Mouse (Mus musculus) frontal cortex, postnatal 10 days (tissue): Measurements from ENCODE around the gene Rbm43.
A peak's percentile ranks its signal among the peaks of the same experiment; 100 is the strongest.

Source experiments
- DNase-seq, 2 experiments: peaks; one replicate each; pipeline ENCODE4 v3.0.0; 2022; ENCODE audit warnings: low spot score in 2 of 2, mixed read lengths in 1 of 2

The Rbm43 gene

DNA sequence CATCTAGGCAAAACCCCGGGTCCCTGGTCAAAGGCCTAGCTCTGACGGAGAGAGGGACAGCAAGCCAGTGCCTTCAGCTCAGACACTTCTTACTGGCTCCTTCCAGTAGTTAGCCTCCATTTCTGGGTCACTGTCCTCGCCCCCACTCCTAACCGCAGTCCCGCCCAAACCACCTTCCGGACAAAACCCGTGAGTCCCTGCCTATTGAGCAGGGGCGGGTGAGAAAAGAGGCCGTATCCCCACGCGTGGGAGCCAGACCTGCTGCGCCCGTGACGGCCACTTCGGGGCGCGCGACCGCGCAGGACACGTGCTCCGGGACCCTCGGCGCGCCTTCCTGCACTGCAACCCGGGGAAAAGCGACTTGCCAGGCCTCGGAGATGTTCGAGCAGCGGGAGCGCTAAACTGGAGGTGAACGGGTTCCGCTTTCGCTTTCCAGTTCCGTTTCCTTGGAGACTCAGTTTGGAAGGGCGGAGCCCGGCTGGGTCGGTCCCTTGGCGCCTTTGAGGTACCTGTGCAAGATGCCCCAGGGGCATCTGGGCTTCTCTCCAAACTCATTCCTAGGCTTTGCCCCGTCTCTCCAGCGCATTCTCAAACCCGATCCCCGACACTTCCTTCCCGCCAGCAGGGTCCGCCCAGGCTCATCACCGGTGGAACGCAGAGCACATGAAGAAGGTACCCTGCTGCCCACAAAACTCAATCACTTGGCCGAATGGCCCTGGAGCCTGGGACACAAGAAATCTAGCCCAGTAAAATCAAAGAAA, at the start of gene Rbm43:
Gene Rbm43 (minus strand): TSS at position 590 of the 761 bp plus-strand sequence.
- peak; percentile 54 to 73 for DNase-seq

DNA sequence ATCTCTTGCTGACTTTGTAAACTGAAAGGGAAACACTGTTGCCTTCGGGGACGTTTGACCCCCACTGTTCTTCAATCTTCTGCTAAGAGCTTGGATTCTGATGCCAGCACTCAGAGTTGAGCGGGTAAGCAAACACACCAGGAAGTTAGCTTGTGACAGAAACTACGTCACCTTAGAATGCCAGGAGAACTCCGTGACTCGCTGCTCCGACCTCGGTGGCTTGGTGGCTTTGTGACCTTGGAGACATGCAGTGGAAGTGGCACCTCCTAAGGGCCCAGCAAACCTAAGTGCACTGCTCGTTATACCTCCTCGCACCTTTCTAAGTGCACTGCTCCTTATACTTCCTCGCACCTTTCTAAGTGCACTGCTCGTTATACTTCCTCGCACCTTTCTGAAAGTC, 47.3 kb upstream of the Rbm43 start:
- no peak for DNase-seq

DNA sequence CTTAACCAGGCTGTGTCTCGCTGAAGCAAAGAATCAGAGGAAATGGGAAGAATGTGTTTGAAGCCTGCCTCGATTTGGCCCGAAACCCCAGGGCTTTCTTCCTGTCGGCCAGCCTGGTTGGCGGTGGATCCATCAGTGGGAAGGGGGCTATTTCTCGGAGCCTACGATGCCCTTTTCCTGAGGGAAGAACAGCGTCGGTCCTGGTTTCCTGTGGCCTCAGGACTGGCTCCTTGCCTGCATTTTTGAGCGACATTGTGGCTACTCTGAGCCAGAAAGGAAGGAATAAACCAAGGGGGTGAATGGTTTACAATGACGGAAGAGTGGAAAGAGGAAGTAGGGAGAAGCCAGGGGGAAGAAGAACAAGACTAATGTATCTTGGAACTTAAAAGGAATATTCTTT, 46.7 kb upstream of the Rbm43 start:
- DNase-seq, result no peak

DNA sequence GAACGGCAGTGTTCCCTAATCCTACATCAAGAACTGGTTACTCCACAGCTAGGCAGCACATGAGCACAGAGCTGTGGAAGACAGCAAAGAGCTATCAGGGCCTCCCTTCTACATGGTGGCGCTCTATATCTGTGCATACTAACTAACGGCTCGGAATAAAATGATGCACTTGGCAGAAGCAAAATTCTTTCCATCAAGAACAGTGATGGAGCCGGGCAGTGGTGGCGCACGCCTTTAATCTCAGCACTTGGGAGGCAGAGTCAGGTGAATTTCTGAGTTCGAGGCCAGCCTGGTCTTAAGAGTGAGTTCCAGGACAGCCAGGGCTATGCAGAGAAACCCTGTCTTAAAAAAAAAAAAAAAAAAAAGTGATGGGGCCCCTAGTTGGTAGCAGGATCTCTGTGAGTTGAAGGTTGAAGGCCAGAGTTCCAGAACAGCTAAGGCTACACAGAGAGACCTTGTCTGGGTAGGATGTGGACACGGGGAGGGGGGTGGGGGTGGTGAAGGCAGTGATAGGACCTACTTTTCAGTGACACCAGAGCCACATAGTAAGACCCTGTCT, 38.5 kb upstream of the Rbm43 start, which contains the start of gene Nmi:
Gene Nmi (minus strand): TSS at position 85 of the 559 bp plus-strand sequence.
- DNase-seq, result no peak

DNA sequence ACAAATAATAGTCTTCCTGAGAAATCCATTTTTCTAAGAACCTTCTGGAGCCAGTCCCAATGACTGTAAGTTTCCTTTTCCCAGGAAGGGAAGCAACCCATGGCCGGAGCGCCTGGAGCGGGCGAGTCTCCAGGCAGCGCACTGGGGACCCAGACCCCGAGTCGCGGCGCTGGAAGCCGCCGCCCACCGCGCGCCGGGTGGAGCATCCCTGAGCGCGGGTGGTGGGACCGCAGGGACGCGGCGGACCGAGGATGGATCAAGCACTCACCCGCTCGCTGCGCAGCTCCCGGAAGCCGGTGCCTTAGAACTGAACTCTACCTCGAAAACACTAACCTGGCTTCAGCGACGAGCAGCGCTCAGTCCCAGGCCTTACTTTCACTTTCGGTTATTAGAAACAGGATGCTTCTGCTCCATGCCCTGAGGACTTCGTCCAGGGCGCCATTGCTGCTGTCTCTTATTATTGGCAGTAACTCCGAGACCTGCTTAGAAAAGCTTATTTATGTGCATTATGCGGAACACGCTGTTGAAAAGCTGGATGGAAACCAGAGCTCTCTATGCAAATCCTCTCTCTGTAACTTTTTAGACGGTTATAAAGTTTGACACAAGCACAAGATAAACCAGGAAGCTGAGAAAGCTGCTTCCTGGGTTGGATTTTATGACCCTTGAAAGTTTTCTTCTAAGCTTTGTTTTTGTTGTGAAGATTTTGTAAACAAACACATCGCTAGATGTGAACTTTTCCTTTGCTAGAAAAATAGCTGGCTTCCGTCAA, 37.9 kb upstream of the Rbm43 start:
- DNase-seq, result peak in 1 of 2 experiments; percentile 12

DNA sequence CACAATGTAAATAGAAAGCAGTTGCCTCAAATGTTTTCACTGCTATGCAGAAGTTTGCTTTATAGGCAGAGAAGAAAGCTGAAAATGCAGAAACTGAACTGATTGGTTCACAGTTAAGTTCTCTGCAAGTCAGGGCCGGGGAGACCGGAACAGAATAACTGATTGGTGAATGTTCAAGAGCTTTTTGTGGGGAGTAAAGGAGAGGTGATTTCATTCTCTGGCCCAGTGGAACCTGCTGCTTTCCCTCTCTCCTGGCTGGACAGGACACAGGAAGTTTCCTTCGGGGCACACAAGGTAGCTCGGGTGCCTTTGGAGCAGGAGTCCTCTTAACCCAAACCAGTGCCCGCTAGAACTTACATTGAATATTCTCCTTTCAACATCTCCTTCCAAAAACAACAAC, 37.2 kb upstream of the Rbm43 start:
- DNase-seq, result no peak

DNA sequence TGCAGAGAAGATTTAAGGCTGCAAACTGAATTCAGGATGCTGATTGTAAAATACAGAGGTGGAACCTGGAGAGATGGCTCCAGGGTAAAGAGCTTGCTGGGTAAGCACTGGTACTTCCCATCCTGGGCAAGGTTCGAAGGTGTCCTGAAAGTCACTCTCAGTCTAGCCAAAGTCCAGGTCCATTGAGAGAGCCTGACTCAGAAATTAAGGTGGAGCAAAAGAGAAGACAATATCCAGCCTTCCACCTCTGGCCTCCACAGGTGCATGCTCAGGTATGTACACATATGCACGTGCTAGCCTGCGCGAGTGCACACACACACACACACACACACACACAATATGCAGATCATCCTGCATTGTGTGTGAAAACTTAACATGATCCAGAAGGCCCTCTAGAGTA, 35.9 kb upstream of the Rbm43 start:
- no peak for DNase-seq

DNA sequence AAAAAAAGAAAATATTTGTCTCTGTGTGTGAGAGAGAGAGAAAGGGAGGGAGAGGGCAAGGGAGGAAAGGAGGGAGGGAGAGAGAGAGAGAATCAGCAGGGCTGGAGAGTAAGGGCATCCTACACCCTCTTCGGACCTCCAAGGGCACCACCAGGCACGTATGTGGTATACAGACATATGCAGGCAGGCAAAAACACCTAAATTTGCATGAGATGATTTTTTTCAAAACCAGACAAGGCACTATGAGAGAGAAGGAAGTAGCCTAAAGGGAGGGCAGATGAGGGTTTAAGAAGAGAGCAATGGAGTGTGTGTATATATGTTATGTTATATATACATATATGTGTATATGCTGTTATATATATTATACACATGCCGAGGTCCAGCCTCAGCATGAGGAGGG, 32.3 kb upstream of the Rbm43 start:
- no peak for DNase-seq

DNA sequence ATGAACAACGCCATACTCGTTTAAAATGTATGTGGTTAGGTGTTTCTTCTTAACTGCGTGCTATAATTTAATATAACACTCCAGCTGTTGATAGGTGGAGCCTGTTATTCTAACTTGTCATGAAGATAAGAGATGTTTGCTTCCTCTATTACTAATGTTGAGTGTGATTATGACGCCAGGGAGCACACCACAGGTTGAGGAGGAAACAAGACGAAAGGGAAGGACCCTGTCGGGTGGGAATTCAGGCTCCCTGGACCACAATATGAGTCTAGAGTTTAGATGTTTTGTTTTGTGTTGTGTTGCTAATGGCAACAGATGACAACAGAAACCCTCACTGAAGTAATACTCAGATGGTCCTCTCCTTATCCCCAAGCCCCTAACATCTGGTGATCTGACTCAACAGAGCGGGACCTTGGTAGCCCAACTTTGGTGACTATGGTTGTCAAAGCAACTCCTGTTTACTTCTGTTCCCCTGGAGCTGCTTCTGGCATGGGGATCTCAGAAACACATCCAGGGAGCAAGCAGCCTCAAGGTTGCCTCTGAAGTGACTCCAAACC, 18.8 kb upstream of the Rbm43 start:
- DNase-seq, result no peak

DNA sequence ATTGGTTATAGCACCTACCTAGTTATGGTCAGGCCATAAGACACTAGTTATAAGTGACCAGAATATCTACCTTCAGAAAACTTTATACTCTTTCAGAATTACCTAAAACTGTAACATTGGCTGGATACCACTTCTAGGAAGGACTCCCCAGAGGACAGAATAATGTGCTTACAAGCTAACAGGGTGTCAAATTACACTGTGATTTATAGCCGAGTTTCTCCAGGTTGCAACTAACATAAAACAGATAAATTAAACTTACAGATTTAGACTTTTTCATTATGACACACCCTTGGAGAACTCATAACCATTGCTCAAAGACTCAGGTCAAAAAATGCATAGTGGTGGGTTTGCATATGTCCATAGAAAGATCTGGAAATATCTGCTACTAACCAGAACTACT, 15.9 kb upstream of the Rbm43 start:
- no peak for DNase-seq

DNA sequence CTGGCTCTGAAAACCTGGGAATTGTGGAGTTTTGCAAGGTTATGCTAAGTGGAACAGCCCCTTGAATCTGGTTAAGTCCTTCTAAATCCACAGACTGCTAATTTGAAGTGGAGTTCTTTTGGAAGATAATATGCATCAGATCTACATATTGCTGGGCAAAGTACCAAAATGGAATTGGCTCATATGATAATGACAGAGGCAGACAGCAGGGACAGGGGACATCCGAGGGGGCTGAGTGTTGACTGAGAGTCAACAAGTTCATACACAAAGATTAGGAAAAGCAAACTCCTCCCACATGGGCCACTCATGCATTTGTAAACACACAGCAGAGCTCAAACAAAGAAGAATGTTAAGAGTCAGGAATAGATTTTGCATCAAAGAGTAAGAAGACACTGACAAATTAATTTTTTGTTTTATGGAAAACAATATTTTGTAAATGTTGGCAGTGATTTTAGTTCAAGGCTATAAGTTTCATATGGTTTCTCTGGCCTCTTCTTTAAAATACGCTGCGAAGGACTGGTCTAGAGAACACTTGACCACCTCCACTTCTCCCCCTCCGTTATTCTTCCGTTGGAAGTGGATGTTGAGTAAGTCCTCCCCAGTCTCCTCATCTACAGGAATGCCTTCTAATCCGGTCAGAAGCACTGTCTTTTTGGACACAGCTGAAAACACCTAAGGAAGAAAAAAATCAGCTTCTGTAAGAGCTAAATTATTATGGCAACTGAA, 13.3 kb upstream of the Rbm43 start:
- no peak for DNase-seq

DNA sequence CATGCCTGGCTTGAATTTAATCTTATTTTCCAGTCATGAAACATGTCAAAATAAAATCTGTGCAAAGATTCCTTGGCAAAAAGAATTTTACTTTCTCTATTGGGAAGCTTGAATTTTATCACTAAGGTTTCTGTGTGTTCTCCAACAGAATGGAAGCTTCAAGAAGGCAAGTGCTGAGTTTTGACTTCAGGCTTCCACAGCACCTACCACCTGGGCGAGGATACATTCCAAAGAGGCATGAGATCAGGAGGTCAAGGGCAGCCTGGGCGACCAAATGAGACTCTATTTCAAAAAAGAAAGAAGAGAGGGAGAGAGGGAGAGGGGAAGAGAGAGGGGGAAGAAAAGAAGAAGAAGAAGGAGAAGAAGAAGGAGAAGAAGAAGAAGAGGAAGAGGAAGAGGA, 10.8 kb upstream of the Rbm43 start:
- no peak for DNase-seq

DNA sequence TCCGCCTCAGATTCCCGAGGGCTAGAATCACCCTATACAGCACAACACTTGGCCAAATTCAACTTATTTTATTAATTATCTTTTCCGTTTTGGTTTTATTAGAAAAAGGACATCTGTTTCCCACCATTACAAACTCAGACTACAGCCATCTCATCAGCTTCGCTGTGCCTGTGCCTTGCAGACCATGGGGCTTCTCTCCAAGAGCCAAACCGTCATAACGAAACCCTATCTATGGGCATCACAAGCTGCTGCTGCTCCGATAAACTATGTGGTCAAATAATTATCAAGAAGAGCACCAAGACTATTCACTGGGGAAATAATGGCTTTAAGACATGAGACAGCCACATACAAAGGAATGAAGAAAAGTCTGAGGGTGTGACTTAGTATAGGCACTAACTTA, 6.9 kb upstream of the Rbm43 start:
- no peak for DNase-seq

DNA sequence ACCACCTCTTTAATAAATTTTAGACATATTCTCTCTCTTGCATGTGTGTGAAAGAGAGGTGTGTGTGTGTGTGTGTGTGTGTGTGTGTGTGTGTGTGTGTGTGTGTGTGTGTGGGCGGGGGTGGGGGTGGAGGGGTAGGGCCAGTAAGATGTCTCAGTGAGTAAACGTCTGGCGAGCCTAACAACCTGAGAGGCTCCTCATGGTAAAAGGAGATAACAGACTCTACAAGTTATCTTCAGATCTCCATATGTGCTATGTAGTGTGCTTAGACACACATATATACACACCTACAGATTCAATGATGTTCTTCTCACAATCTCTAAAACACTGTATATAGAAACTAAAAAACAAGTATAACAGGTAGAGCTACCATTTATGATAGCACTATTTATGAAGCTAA, 3.8 kb upstream of the Rbm43 start:
- no peak for DNase-seq

DNA sequence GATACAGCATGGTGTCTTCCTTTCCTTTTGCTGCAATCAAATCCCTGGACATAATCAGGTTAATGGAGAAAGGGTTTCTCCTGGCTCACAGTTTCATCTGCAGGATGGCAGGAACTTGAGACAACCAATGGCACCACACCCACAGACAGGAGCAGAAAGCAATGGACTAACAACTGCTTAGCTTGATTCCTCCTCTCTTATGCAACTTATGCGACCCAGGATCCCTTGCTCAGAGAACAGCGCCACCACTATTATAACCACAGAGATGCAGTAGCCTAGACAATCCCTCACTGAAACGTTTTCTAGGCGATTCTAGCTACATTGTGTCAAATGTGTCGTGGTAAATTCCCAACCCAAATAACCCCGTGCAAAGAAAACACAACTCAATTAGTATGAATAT, 2.0 kb upstream of the Rbm43 start:
- DNase-seq, result no peak

DNA sequence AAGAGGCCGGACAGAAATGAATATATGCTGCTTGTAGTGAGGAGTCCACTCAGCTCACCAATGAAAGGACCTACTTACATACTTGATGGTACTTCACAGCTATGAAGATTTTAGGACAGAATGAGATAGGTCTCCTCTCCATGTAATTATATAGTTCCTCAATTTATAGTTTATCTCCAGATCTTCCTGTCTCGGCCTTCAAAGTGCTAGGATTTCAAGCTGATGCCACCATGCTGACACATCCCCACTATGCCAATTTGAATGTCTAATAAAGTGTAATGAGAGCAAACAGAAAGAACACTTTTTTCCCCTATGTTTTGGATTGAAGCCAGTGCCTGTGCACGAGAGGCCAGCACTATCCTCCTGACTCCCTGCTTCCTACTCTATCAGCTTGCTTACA, 1.6 kb upstream of the Rbm43 start:
- no peak for DNase-seq

DNA sequence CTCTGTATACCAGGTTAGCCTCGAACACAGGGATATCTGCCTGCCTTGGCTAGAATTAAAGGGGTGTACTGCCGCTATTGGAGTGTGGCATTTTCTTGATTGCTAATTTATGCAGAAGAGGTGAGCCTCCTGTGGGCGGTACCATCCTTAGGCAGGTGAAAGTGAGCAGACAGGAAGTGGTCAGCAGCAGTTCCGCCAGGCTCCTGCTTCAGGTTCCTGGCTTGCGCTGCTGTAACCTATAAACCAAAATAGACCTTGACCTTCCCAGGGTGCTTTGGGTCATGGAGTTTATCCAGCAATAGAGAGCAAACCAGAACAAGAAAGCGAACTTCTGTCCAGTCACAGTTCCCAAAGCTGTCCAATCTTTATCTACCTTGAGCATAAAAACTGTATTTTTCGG, 958 bp upstream of the Rbm43 start:
- no peak for DNase-seq

DNA sequence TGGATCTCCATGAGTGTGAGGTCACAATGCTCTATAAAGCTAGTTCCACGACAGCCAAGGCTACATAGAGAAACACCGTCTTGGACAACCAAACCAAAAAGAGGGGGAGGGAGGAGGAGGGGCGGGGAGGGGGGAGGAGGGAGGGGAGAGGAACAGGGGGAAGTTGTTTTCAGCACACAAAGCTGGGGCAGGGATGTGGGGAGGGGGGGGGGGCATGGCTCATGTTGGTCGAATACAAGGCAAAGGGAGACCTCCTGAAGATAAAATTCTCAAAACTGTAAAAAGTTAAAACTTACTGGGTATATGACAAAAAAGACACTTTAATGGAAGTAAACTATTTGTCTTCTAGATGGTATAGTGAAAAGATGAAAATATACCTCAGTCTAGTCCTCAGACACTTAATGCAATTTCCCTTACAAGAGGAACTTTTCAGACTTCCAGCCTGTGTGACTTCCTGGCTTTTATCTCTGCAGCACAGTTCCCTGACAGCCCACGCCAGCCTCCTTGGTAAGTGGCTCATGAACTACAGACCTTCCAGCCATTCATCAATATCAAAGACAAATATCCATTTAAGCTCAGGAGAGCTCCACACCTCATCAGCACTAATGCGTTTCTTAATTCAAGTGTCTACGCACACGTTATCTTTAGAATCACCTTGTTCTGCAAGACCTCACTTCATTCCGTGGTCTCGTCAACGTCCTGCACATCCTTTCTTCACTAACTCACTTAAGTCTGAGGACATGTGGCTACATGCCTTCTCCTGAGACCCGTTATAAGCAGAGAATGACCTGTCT, 1.4 kb downstream of the Rbm43 start:
- no peak for DNase-seq

DNA sequence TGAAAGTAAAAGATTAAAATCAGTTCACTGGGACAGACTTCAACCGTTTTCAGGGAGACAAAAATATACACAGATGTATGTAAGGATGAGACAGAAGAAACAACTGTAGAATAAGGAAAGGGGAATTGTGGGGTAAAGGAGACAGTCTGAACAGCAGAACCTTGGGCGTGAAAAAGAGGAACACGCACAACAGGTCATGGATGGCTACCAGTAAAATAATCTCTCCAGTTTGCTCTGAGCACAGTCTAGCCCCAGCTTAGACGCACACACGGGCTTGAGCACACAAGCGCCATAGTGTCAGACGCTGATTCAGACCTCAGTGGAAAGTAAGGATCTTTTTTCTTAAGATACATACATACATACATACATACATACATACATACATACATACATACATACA, 3.7 kb downstream of the Rbm43 start:
- DNase-seq, result no peak

DNA sequence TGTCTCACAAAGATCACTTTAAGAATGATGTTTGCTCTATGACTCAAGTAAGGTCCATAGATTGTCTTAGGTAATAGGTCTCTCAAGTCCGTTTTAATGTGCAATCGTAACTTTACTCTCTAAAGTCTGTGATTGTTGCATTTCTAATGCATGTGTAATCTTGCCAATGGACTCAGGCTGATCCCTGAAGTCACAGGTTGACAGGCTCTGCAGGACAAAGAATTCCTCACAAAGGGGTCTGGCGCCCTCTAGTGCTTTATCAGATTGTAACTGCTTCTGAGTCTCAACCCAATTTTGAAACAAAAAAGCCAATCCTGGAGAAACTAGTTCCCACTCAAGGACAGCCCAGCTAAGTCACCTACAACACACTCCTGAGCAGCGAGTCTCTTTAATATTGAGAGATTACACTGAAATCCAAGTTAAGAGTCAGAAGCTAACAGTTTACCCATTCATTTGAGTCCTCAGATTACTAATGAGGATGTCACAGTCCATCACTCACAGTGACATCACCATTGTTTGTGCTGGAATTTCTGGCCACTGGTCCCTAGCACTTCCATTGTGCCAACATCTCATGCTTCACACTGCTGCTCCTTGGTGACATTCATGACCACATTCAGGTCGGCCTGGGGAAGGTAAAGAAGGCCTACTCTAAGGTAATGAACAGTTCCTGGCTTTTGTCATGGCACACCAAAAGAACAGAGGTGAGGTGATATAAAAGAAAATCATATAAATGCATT, 19.9 kb downstream of the Rbm43 start:
- DNase-seq, result peak; percentile 15 to 66
